Mouse (Mus musculus) heart, embryonic 15.5 days (tissue): Measurements from ENCODE around the gene Phc1. TPM values are rescaled to one million over a fixed set of nuclear protein-coding genes. Genes with fewer than 3 reads are reported as not detected.
"Not testable (repeated sequence)": the region's sequence is repeated elsewhere in the genome, so short reads cannot be mapped to it uniquely, and the experiment has no call there.

Experiments
- ATAC-seq: fragments of 200-750 bp; cut with Nextera tagmentation; replicated peaks from 2 replicates; pipeline ENCODE4 v1.8.0; 2017; ENCODE audit warnings: low read depth, moderate TSS enrichment; ENCODE audit not compliant: insufficient number of reproducible peaks, insufficient read depth, low FRiP score
- H3K27ac ChIP-seq: fragments of 300-500 bp; sonication (generic); 2 replicates; pipeline ENCODE4 v1.5.1; 2015; ENCODE audit warnings: mild to moderate bottlenecking, inconsistent platforms
- H3K27me3 ChIP-seq: fragments of 300-500 bp; sonication (generic); 2 replicates; pipeline ENCODE4 v1.6.1; 2015; ENCODE audit warnings: inconsistent platforms
- H3K36me3 ChIP-seq: fragments of 300-500 bp; sonication (generic); 2 replicates; pipeline ENCODE4 v1.6.1; 2015; ENCODE audit warnings: mild to moderate bottlenecking, inconsistent platforms
- H3K4me1 ChIP-seq: fragments of 300-500 bp; sonication (generic); replicated peaks from 2 replicates; pipeline ENCODE4 v1.6.1; 2015; ENCODE audit warnings: inconsistent platforms
- H3K4me2 ChIP-seq: fragments of 300-500 bp; sonication (generic); 2 replicates; pipeline ENCODE4 v1.6.1; 2015; ENCODE audit warnings: inconsistent platforms, mild to moderate bottlenecking, moderate library complexity
- H3K4me3 ChIP-seq: fragments of 300-500 bp; sonication (generic); 2 replicates; pipeline ENCODE4 v1.5.1; 2015; ENCODE audit warnings: mild to moderate bottlenecking, inconsistent platforms
- H3K9ac ChIP-seq: fragments of 300-500 bp; sonication (generic); 2 replicates; pipeline ENCODE4 v1.6.1; 2015; ENCODE audit warnings: mild to moderate bottlenecking, inconsistent platforms
- H3K9me3 ChIP-seq: fragments of 300-500 bp; sonication (generic); replicated peaks from 2 replicates; pipeline ENCODE4 v1.6.1; 2016; ENCODE audit warnings: inconsistent platforms
- WGBS: fragments of 180-500 bp; shearing (Covaris S2); methylation state at CpG from one replicate; pipeline ENCODE4 v1.1.7; 2015; ENCODE audit warnings: mixed read lengths; 5-methylcytosine and 5-hydroxymethylcytosine counted together
- polyA plus RNA-seq: library from polyadenylated mRNA; unstranded; fragments of >200 nt; fragmentation: Nextera tagmentation; extraction: Ambion mirVana; gene quantifications from 2 replicates; pipeline ENCODE4 v1.2.1, GENCODE M21; 2015

Phc1 gene
- 8.5 and 11.5 TPM in 2 replicates for polyA plus RNA-seq

- H3K27ac ChIP-seq = peak within 1 kb of the TSS; percentile 89
- no peaks in the 10 kb centered on the region for H3K27me3 ChIP-seq
- WGBS = 2% methylated on average over 17 of the region's 17 CpGs
- peak within 1 kb of the TSS; percentile 83 for H3K4me2 ChIP-seq
- H3K9me3 ChIP-seq = no peaks in the 10 kb centered on the region
- ATAC-seq = peak; percentile 10; the same call in 1 of the 2 replicates
- H3K9ac ChIP-seq = peak within 1 kb of the TSS; percentile 75
- peak within 1 kb of the TSS; percentile 83 for H3K4me3 ChIP-seq
- H3K4me1 ChIP-seq = peaks cover 29% of the 10 kb centered on the region
- H3K36me3 ChIP-seq = peaks cover 6% of the 10 kb centered on the region; the same call in 1 of the 2 replicates
Observed at GRCm38 (mm10) chr6:122340349-122341000, at the start of gene Phc1. Phc1 (minus strand) TSS chr6:122340561.

GRCm38 (mm10) chr6:122389986-122390385 lies 49.6 kb upstream of the Phc1 start:
- H3K27ac ChIP-seq, H3K4me3 ChIP-seq, H3K9me3 ChIP-seq, ATAC-seq, H3K9ac ChIP-seq, H3K36me3 ChIP-seq, H3K27me3 ChIP-seq, H3K4me2 ChIP-seq: not testable (repeated sequence)
- peaks cover 29% of the 10 kb centered on the region for H3K4me1 ChIP-seq
- WGBS = 75% methylated on average over 3 of the region's 3 CpGs

GRCm38 (mm10) chr6:122387177-122388028 lies 47.0 kb upstream of the Phc1 start:
- H3K4me2 ChIP-seq, H3K27me3 ChIP-seq, H3K36me3 ChIP-seq, H3K4me3 ChIP-seq, H3K9me3 ChIP-seq, H3K27ac ChIP-seq, ATAC-seq, H3K9ac ChIP-seq: not testable (repeated sequence)
- 78% methylated on average over 12 of the region's 12 CpGs for WGBS
- peaks cover 12% of the 10 kb centered on the region for H3K4me1 ChIP-seq

- Histone ChIP-seq H3K4me3 (no peak overlapping the region), H3K36me3 (no peaks in the 10 kb centered on the region), H3K27me3 (no peaks in the 10 kb centered on the region), H3K27ac (no peak overlapping the region), H3K4me1 (no peaks in the 10 kb centered on the region), H3K4me2 (no peak overlapping the region), H3K9ac (no peak overlapping the region), H3K9me3 (no peaks in the 10 kb centered on the region)
- no peak for ATAC-seq
- WGBS = 54% methylated on average over 5 of the region's 5 CpGs
Observed at GRCm38 (mm10) chr6:122385724-122386123, 45.4 kb upstream of the Phc1 start.

- no peaks in the 10 kb centered on the region for H3K4me1 ChIP-seq
- H3K9ac ChIP-seq = no peak overlapping the region
- no peak for ATAC-seq
- no peaks in the 10 kb centered on the region for H3K36me3 ChIP-seq
- H3K27ac ChIP-seq = no peak overlapping the region
- H3K4me2 ChIP-seq = no peak overlapping the region
- no peaks in the 10 kb centered on the region for H3K9me3 ChIP-seq
- WGBS = 69% methylated on average over 13 of the region's 13 CpGs
- H3K4me3 ChIP-seq = no peak overlapping the region
- no peaks in the 10 kb centered on the region for H3K27me3 ChIP-seq
Observed at GRCm38 (mm10) chr6:122384886-122385285, 44.5 kb upstream of the Phc1 start.

DNA sequence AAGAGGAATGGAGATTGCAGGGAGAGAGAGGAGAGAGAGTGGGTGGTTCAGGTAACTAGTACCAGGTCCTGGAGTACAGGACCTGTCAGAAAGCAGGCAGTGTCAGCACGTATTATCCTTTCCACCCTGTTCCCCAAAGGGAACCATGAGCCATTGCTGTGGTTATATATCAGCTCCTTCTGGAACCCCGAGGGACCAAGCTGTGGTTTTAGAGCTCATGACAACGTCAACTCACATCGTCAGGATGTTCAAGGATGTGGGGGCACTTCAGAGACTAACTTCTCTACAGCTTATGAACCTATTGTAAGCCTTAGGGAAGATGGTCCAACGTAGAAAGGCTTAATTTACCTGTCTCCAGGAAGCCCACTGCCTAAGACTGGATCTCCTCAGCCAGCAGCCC lies 42.9 kb upstream of the Phc1 start:
- Histone ChIP-seq H3K27ac (no peak overlapping the region), H3K4me1 (no peaks in the 10 kb centered on the region), H3K36me3 (no peaks in the 10 kb centered on the region), H3K4me3 (no peak overlapping the region), H3K27me3 (no peaks in the 10 kb centered on the region), H3K9me3 (no peaks in the 10 kb centered on the region), H3K9ac (no peak overlapping the region), H3K4me2 (no peak overlapping the region)
- WGBS = 70% methylated on average over 5 of the region's 5 CpGs
- no peak for ATAC-seq

GRCm38 (mm10) chr6:122382046-122382445 lies 41.7 kb upstream of the Phc1 start:
- H3K4me1 ChIP-seq = no peaks in the 10 kb centered on the region
- WGBS = 76% methylated on average over 8 of the region's 8 CpGs
- no peak overlapping the region for H3K9ac ChIP-seq
- H3K4me3 ChIP-seq = no peak overlapping the region
- H3K27me3 ChIP-seq = no peaks in the 10 kb centered on the region
- no peak for ATAC-seq
- no peak overlapping the region for H3K27ac ChIP-seq
- no peak overlapping the region for H3K4me2 ChIP-seq
- H3K9me3 ChIP-seq = no peaks in the 10 kb centered on the region
- H3K36me3 ChIP-seq = no peaks in the 10 kb centered on the region

DNA sequence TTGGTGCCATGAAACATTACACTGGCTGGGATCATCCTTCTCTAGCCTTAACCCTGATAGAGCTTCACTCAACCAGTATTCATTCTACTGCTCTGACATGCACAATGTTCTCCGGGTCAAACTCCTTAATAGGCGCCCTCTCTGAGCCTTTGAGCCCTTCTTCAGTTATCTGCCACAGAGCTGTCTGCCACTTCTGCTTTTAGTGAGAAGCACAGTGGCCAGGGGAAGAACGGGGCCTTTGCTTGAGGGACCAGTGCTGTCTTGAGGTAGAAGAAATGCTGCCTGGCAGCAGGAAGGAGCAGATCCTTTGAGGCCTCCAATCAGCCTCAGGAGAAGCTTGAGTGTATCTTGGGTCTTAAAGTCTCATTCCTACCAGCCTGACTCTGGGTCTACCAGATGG lies 27.9 kb upstream of the Phc1 start:
- H3K9me3 ChIP-seq = no peaks in the 10 kb centered on the region
- no peak overlapping the region for H3K4me3 ChIP-seq
- no peaks in the 10 kb centered on the region for H3K27me3 ChIP-seq
- H3K27ac ChIP-seq = no peak overlapping the region
- ATAC-seq = no peak
- no peak overlapping the region for H3K4me2 ChIP-seq
- no peak overlapping the region for H3K9ac ChIP-seq
- 72% methylated on average over 3 of the region's 3 CpGs for WGBS
- H3K36me3 ChIP-seq = no peaks in the 10 kb centered on the region
- no peaks in the 10 kb centered on the region for H3K4me1 ChIP-seq

DNA sequence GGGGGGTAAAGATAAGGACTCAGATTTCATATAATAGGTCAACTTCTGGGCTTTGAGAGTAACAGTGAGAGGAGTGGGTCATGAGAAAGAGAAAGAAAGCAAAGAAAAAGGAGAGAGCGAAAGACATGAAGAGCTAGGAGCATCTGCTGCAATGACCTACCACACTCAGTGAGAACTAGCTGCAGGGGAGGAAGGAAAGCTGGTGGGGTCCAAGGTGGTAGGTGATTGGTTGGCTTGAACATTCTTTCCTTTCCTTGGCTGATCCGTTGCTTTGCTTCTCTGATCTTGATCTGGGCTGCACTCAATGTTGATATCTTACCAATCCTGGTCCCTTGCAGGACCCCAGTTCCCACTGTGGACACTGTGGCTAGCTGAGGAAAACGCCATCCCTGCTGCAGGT lies 26.6 kb upstream of the Phc1 start:
- Histone ChIP-seq H3K4me1 (no peaks in the 10 kb centered on the region), H3K9ac (no peak overlapping the region), H3K27ac (no peak overlapping the region), H3K36me3 (no peaks in the 10 kb centered on the region), H3K27me3 (no peaks in the 10 kb centered on the region), H3K4me3 (no peak overlapping the region), H3K9me3 (no peaks in the 10 kb centered on the region), H3K4me2 (no peak overlapping the region)
- ATAC-seq = no peak
- WGBS = 59% methylated on average over 3 of the region's 3 CpGs

GRCm38 (mm10) chr6:122366287-122366686 lies 25.9 kb upstream of the Phc1 start:
- H3K4me1 ChIP-seq = no peaks in the 10 kb centered on the region
- 38% methylated on average over 2 of the region's 2 CpGs for WGBS
- H3K27me3 ChIP-seq = no peaks in the 10 kb centered on the region
- H3K36me3 ChIP-seq = no peaks in the 10 kb centered on the region
- no peaks in the 10 kb centered on the region for H3K9me3 ChIP-seq
- no peak overlapping the region for H3K9ac ChIP-seq
- ATAC-seq = no peak
- no peak overlapping the region for H3K27ac ChIP-seq
- no peak overlapping the region for H3K4me2 ChIP-seq
- no peak overlapping the region for H3K4me3 ChIP-seq

DNA sequence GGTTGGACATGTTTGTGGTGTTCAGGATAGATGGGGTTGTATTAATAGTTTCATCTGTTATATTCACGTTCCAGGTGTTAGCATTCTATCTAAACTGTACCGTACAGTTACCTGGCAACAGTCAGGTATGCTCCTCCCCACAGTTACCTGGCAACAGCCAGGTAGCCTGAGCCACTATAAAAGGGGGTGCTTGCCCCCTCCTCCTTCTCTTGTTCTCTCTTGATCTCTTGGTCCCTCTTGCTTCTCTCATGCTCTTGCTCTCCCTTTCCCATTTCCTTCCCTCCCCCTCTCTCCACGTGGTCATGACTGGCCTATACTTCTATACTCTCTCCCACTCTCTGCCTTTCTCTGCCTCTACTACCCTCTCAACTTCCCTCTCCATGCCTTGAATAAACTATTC lies 25.3 kb upstream of the Phc1 start:
- ATAC-seq = no peak
- Histone ChIP-seq H3K4me1 (no peaks in the 10 kb centered on the region), H3K27ac (no peak overlapping the region), H3K4me2 (no peak overlapping the region), H3K36me3 (no peaks in the 10 kb centered on the region), H3K27me3 (no peaks in the 10 kb centered on the region), H3K9me3 (no peaks in the 10 kb centered on the region), H3K9ac (no peak overlapping the region), H3K4me3 (no peak overlapping the region)
- 49% methylated on average over 3 of the region's 3 CpGs for WGBS
